Mouse (Mus musculus) midbrain, embryonic 12.5 days (tissue): ENCODE data around the gene Tgm7. TPM values are rescaled to one million over a fixed set of nuclear protein-coding genes. Genes with fewer than 3 reads are reported as not detected.

Experiments
- ATAC-seq: fragments of 200-750 bp; cut with Nextera tagmentation; 2 replicates; pipeline ENCODE4 v1.8.0; 2017; ENCODE audit warnings: low read depth, moderate TSS enrichment, moderate library complexity; ENCODE audit not compliant: low FRiP score
- H3K27ac ChIP-seq: fragments of 300-500 bp; sonication (generic); replicated peaks from 2 replicates; pipeline ENCODE4 v1.5.1; 2016; ENCODE audit warnings: mild to moderate bottlenecking
- H3K27me3 ChIP-seq: fragments of 300-500 bp; sonication (generic); 2 replicates; pipeline ENCODE4 v1.6.1; 2016; ENCODE audit warnings: mild to moderate bottlenecking
- H3K36me3 ChIP-seq: fragments of 300-500 bp; sonication (generic); 2 replicates; pipeline ENCODE4 v1.6.1; 2016
- H3K4me1 ChIP-seq: fragments of 300-500 bp; sonication (generic); 2 replicates; pipeline ENCODE4 v1.6.1; 2016
- H3K4me2 ChIP-seq: fragments of 300-500 bp; sonication (generic); replicated peaks from 2 replicates; pipeline ENCODE4 v1.6.1; 2016; ENCODE audit warnings: mild to moderate bottlenecking, moderate library complexity
- H3K4me3 ChIP-seq: fragments of 300-500 bp; sonication (generic); 2 replicates; pipeline ENCODE4 v1.5.1; 2016; ENCODE audit warnings: mild to moderate bottlenecking
- H3K9ac ChIP-seq: fragments of 300-500 bp; sonication (generic); replicated peaks from 2 replicates; pipeline ENCODE4 v1.6.1; 2016; ENCODE audit warnings: mild to moderate bottlenecking, moderate library complexity
- H3K9me3 ChIP-seq: fragments of 300-500 bp; sonication (generic); 2 replicates; pipeline ENCODE4 v1.6.1; 2016; ENCODE audit warnings: mild to moderate bottlenecking
- WGBS: fragments of 180-500 bp; shearing (Covaris S2); methylation state at CpG from one replicate; pipeline ENCODE4 v1.1.7; 2016; 5-methylcytosine and 5-hydroxymethylcytosine counted together
- polyA plus RNA-seq: library from polyadenylated mRNA; unstranded; fragments of >200 nt; fragmentation: Nextera tagmentation; extraction: Ambion mirVana; gene quantifications from 2 replicates; pipeline ENCODE4 v1.2.1, GENCODE M21; 2016

Gene Tgm7
- polyA plus RNA-seq, result not detected in 2 replicates

DNA sequence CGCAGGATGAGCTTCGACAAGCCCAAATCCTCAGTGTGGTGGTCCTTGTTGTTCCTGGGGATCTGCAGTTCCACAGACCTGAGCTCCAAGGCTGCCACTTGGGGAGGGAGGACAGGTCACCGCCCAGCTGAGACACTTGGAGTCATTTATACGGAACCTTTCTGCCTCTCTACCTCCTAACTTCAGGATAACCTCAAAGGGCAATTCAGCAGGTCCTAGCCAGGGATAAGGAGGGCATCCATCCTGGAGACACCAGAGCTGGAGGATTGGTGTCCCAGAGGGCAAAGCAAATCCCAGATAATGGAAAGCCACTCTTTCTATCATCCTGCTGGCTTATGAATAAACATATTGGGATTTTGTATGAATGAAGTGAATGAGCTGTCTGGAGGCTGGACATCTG, at the start of gene Tgm7:
Gene Tgm7 (minus strand): TSS at position 101 of the 400 bp plus-strand sequence.
- WGBS, result 85% methylated on average over 4 of the region's 4 CpGs

GRCm38 (mm10) chr2:121153100-121153499, 43.5 kb upstream of the Tgm7 start:
- Histone ChIP-seq H3K4me2 (no peak overlapping the region), H3K9me3 (no peaks in the 10 kb centered on the region), H3K36me3 (peaks cover 50% of the 10 kb centered on the region), H3K27ac (no peak overlapping the region), H3K27me3 (no peaks in the 10 kb centered on the region), H3K4me1 (no peaks in the 10 kb centered on the region), H3K4me3 (no peak overlapping the region), H3K9ac (no peak overlapping the region)
- WGBS, result 87% methylated on average over 3 of the region's 3 CpGs
- ATAC-seq, result no peak

More for the DNA sequence above, at the start of gene Tgm7:
- Histone ChIP-seq H3K27ac (no peak within 1 kb of the TSS), H3K4me1 (no peaks in the 10 kb centered on the region), H3K9ac (no peak within 1 kb of the TSS), H3K9me3 (no peaks in the 10 kb centered on the region), H3K4me3 (no peak within 1 kb of the TSS), H3K27me3 (no peaks in the 10 kb centered on the region), H3K4me2 (no peak within 1 kb of the TSS), H3K36me3 (no peaks in the 10 kb centered on the region)
- ATAC-seq, result no peak

DNA sequence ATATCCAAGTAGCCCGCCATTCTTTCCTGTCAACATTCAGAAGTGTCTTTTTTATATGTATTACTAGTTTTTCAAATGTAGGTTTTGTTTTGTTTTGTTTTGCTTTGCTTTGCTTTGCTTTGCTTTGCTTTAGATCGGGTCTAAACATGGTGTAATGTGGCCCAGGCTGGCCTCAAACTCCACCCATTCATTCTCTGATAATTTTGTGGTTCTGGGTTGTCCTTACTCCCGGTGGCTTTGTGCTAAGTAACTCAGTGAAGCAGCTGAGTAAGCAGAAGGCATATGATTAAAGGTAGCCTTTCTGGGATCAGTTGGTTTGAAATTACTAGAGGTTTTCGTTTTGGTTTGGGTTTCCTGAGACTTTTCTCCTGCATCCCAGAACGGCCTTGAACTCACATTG, 40.1 kb upstream of the Tgm7 start:
- Histone ChIP-seq H3K36me3 (peaks cover 51% of the 10 kb centered on the region), H3K9ac (no peak overlapping the region), H3K4me1 (no peaks in the 10 kb centered on the region), H3K9me3 (no peaks in the 10 kb centered on the region), H3K27me3 (no peaks in the 10 kb centered on the region), H3K4me3 (no peak overlapping the region), H3K27ac (no peak overlapping the region), H3K4me2 (no peak overlapping the region)
- no peak for ATAC-seq
- WGBS, result 87% methylated on average over 5 of the region's 5 CpGs

DNA sequence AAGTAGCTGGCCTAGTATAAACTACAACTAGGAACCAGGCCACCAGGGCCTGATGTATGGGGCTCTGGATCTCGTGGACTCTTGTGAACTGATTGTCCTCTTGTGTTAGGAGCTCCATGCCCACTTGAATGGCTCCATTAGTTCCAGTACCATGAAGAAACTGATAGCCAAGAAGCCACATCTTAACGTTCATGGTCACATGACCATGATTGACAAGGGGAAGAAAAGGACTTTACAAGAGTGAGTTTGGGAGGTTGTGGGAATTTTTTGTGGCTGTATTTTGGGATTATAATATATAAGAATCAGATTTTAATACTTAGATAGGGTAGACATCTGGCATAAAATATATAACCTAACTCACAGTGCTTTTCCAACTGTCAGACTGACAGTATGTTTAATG, 32.8 kb upstream of the Tgm7 start:
- no peak overlapping the region for H3K27ac ChIP-seq
- H3K9ac ChIP-seq, result no peak overlapping the region
- H3K4me3 ChIP-seq, result no peak overlapping the region
- no peaks in the 10 kb centered on the region for H3K27me3 ChIP-seq
- 62% methylated on average over 2 of the region's 2 CpGs for WGBS
- H3K9me3 ChIP-seq, result no peaks in the 10 kb centered on the region
- H3K4me2 ChIP-seq, result no peak overlapping the region
- ATAC-seq, result no peak
- peaks cover 28% of the 10 kb centered on the region for H3K4me1 ChIP-seq
- peaks cover 38% of the 10 kb centered on the region for H3K36me3 ChIP-seq

- Histone ChIP-seq H3K27ac (peak overlapping the region; percentile 97), H3K4me3 (peak overlapping the region; percentile 53), H3K27me3 (no peaks in the 10 kb centered on the region), H3K4me1 (peaks cover 28% of the 10 kb centered on the region), H3K36me3 (peaks cover 32% of the 10 kb centered on the region), H3K9me3 (no peaks in the 10 kb centered on the region), H3K4me2 (peak overlapping the region; percentile 87), H3K9ac (peak overlapping the region; percentile 92)
- WGBS, result 80% methylated on average over 16 of the region's 16 CpGs
- no peak for ATAC-seq
Observed at GRCm38 (mm10) chr2:121141216-121142035, 31.8 kb upstream of the Tgm7 start.

DNA sequence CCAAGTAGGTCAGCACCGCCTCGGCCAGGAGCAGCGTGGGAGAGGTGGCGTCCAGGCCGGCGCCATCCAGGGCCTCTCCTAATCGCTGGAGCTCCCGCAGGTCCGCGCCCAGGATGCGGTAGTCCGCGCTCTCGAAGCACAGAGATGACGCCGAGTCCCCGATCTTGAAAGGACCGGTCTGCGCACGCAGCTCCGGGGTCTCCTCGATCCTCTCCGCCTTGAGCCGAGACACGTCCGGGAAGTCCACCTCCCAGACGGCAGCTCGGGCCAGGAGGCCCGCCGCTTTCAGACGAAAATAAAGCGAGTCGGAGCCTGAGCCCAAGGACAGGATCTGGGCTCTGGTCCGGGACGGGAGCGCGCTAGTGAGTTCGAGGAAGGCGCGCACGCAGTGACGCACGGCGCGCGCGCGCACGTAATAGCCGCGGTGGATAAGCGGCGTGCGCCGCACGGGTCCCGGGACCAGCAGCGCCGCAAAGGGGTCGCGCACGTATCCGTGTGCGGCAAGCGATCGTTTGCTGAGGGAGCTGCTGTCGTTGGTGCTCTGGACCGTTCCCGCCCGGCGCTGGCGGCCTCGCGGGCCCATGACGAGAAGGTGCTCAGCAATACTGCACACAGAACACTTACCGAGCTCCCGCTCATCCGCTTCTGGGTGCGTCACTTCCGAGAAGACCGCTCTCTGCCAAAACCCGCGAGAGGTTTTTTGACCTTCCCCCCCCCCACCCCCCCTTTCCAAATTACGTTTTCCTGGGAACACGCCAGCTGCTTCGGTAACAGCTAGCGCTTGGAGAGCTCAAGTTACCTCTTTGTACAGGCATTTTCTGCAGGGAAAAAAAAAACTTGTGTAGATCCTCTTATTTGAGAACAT, 30.7 kb upstream of the Tgm7 start, which contains the start of the genes Adal and Lcmt2:
Gene Adal (plus strand): TSS at position 411 of the 865 bp plus-strand sequence.
Gene Lcmt2 (minus strand): TSS at position 636 of the 865 bp plus-strand sequence.
- H3K4me1 ChIP-seq, result peaks cover 28% of the 10 kb centered on the region
- peak within 1 kb of the TSS; percentile 97 for H3K27ac ChIP-seq
- peak within 1 kb of the TSS; percentile 92 for H3K9ac ChIP-seq
- no peaks in the 10 kb centered on the region for H3K9me3 ChIP-seq
- peak; percentile 96 for ATAC-seq
- H3K4me2 ChIP-seq, result peak within 1 kb of the TSS; percentile 87
- peaks cover 28% of the 10 kb centered on the region; the same call in 1 of the 2 replicates for H3K36me3 ChIP-seq
- H3K27me3 ChIP-seq, result no peaks in the 10 kb centered on the region
- WGBS, result under 1% methylated on average over 86 of the region's 87 CpGs
- peak within 1 kb of the TSS; percentile 53 for H3K4me3 ChIP-seq

GRCm38 (mm10) chr2:121139266-121140017, 29.8 kb upstream of the Tgm7 start:
- peak overlapping the region; percentile 97 for H3K27ac ChIP-seq
- peak overlapping the region; percentile 87 for H3K4me2 ChIP-seq
- peak overlapping the region; percentile 53 for H3K4me3 ChIP-seq
- no peaks in the 10 kb centered on the region for H3K9me3 ChIP-seq
- peak overlapping the region; percentile 92 for H3K9ac ChIP-seq
- ATAC-seq, result no peak
- 56% methylated on average over 29 of the region's 29 CpGs for WGBS
- no peaks in the 10 kb centered on the region for H3K27me3 ChIP-seq
- H3K4me1 ChIP-seq, result peaks cover 28% of the 10 kb centered on the region
- peaks cover 23% of the 10 kb centered on the region; the same call in 1 of the 2 replicates for H3K36me3 ChIP-seq

- no peak overlapping the region for H3K9ac ChIP-seq
- ATAC-seq, result no peak
- WGBS, result 97% methylated on average over 4 of the region's 4 CpGs
Observed at GRCm38 (mm10) chr2:121137371-121137770, 27.8 kb upstream of the Tgm7 start.

GRCm38 (mm10) chr2:121132822-121133221, 23.2 kb upstream of the Tgm7 start:
- Histone ChIP-seq H3K4me2 (no peak overlapping the region), H3K27ac (no peak overlapping the region), H3K4me3 (no peak overlapping the region), H3K9me3 (no peaks in the 10 kb centered on the region), H3K27me3 (no peaks in the 10 kb centered on the region), H3K9ac (no peak overlapping the region), H3K36me3 (peaks cover 5% of the 10 kb centered on the region; the same call in 1 of the 2 replicates), H3K4me1 (no peaks in the 10 kb centered on the region)
- WGBS, result 72% methylated on average over 1 of the region's 1 CpGs
- no peak for ATAC-seq

More at GRCm38 (mm10) chr2:121137371-121137770, 27.8 kb upstream of the Tgm7 start:
- Histone ChIP-seq H3K4me2 (no peak overlapping the region), H3K36me3 (peaks cover 22% of the 10 kb centered on the region; the same call in 1 of the 2 replicates), H3K27me3 (no peaks in the 10 kb centered on the region), H3K27ac (no peak overlapping the region), H3K4me1 (peaks cover 28% of the 10 kb centered on the region), H3K4me3 (no peak overlapping the region), H3K9me3 (no peaks in the 10 kb centered on the region)

- Histone ChIP-seq H3K4me3 (no peak overlapping the region), H3K9ac (no peak overlapping the region), H3K27ac (no peak overlapping the region), H3K4me2 (no peak overlapping the region), H3K27me3 (no peaks in the 10 kb centered on the region), H3K4me1 (no peaks in the 10 kb centered on the region), H3K36me3 (no peaks in the 10 kb centered on the region), H3K9me3 (no peaks in the 10 kb centered on the region)
- no peak for ATAC-seq
- WGBS, result 77% methylated on average over 9 of the region's 9 CpGs
Observed at GRCm38 (mm10) chr2:121128865-121129620, 19.4 kb upstream of the Tgm7 start.

DNA sequence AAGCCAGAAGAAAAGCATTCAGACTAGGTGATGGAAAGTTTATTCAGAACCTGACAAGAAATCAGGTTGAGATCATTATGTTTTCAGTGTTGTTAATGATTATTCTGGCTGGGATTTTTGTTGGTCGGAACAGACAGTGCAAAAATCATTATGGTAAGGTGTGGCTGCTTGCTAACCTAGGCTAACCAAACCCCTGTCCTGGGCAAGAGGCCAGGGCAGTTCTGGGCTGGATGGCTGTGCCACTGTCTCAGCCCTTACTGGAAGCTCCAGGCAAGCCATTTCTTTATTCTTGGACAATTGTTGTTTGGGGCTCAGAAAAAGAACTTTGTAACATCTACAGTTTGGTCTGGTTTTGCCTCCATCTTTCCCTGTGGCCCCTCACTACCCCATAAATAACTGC, 17.9 kb upstream of the Tgm7 start:
- ATAC-seq, result no peak
- no peak overlapping the region for H3K4me3 ChIP-seq
- no peaks in the 10 kb centered on the region for H3K27me3 ChIP-seq
- H3K36me3 ChIP-seq, result no peaks in the 10 kb centered on the region
- 80% methylated on average over 1 of the region's 1 CpGs for WGBS
- H3K9ac ChIP-seq, result no peak overlapping the region
- H3K9me3 ChIP-seq, result no peaks in the 10 kb centered on the region
- no peak overlapping the region for H3K4me2 ChIP-seq
- H3K27ac ChIP-seq, result no peak overlapping the region
- H3K4me1 ChIP-seq, result no peaks in the 10 kb centered on the region
